Mouse (Mus musculus): ENCODE data around the gene Actn1. TPM values are rescaled to one million over a fixed set of nuclear protein-coding genes. Genes with fewer than 3 reads are reported as not detected.

The Actn1 gene
- total and polyA plus RNA-seq, 3 experiments: 2.7 to 13.2 (median 5.5) TPM

- DNase-seq (ENCODE audit: extremely low read depth): no peak
- Histone ChIP-seq H3K4me2 (ENCODE audit: insufficient read depth, low read depth, poor library complexity, severe bottlenecking) (no peak overlapping the region), H3K9ac (ENCODE audit: insufficient read depth, low read depth) (no peak overlapping the region), H3K27ac (ENCODE audit: insufficient read depth, low read depth) (no peak overlapping the region), H3K27me3 (replicated peaks) (no peaks in the 10 kb centered on the region), H3K9me3 (replicated peaks; ENCODE audit: low read length) (no peaks in the 10 kb centered on the region), H3K79me2 (replicated peaks; ENCODE audit: control insufficient read depth, extremely low read depth, insufficient read depth, poor library complexity, severe bottlenecking) (no peaks in the 10 kb centered on the region), H3K36me3 (replicated peaks in 1 of 2; ENCODE audit: control insufficient read depth in 1 of 2, insufficient read depth in 1 of 2, low read length in 1 of 2) (no peaks in the 10 kb centered on the region), H3K4me1 (ENCODE audit: control insufficient read depth in 1 of 2, insufficient read depth in 2 of 2) (peaks cover 2 to 46% of the 10 kb centered on the region in 2 experiments; a peak in 2 of 4 replicates), H3K4me3 (replicated peaks in 1 of 3; ENCODE audit: low read depth in 2 of 3, low read length in 2 of 3, poor library complexity in 1 of 3) (no peak overlapping the region)
- in situ Hi-C loops (cut with MboI; ENCODE audit: low pct_ligation_motif_present, low pct_unique_long_range_greater_than_20kb, low sequenced_read_pairs) (no loop called here), dilution Hi-C loops (cut with MboI; ENCODE audit: extremely low pct_ligation_motif_present, extremely low pct_unique_long_range_greater_than_20kb, low sequenced_read_pairs) (no loop called here)
- TF ChIP-seq MAFK (IDR thresholded peaks at IDR 0.05; ENCODE audit: insufficient replicate concordance, low read length): no peak
- no peak for TF ChIP-seq NELFE (IDR thresholded peaks at IDR 0.05; ENCODE audit: low read depth, low read length)
- TF ChIP-seq TBP (conservative IDR thresholded peaks at IDR 0.05; ENCODE audit: low read depth, low read length): no peak
- TF ChIP-seq NRF1 (IDR thresholded peaks at IDR 0.05; ENCODE audit: low read depth, low read length): no peak
- no peak for TF ChIP-seq POLR2A (IDR thresholded peaks at IDR 0.05; ENCODE audit: low read depth, low read length)
- no peak for TF ChIP-seq RAD21 (IDR thresholded peaks at IDR 0.05; ENCODE audit: low read depth, low read length)
Measured at GRCm38 (mm10) chr12:80273020-80273686, 13.0 kb upstream of the Actn1 start.

DNA sequence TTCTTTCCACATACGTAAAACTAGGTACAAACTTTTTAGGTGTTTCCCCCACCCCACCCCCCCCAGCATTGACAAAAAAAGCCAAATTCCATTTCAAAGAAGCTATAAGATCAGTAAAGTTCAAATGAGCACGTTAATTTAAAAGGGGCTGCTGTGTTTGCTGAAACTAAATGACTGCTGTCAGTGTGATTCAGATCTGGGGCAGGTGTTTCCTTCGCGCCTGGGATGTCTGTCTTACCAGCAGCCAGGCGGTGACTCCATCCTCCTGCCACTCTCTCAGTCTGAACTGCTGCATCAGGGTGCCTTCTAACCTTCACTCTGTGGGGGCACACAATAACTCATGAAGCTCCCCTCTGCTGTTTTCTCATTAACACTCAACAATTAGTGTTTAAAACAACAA lies 11.6 kb upstream of the Actn1 start:
- no peak overlapping the region for H3K27ac ChIP-seq (ENCODE audit: insufficient read depth, low read depth)
- H3K79me2 ChIP-seq (replicated peaks; ENCODE audit: control insufficient read depth, extremely low read depth, insufficient read depth, poor library complexity, severe bottlenecking): no peaks in the 10 kb centered on the region
- in situ Hi-C loops (cut with MboI; ENCODE audit: low pct_ligation_motif_present, low pct_unique_long_range_greater_than_20kb, low sequenced_read_pairs) (no loop called here), dilution Hi-C loops (cut with MboI; ENCODE audit: extremely low pct_ligation_motif_present, extremely low pct_unique_long_range_greater_than_20kb, low sequenced_read_pairs) (no loop called here)
- peak; percentile 43 for DNase-seq (ENCODE audit: extremely low read depth)
- TF ChIP-seq TCF12 (IDR thresholded peaks at IDR 0.05; ENCODE audit: low read depth, low read length): no peak
- TF ChIP-seq CHD1 (IDR thresholded peaks at IDR 0.05; ENCODE audit: low read depth, low read length): no peak
- peak; percentile 9; the same call in 1 of the 2 replicates for TF ChIP-seq EP300 (IDR thresholded peaks at IDR 0.05; ENCODE audit: low read length)
- TF ChIP-seq RAD21 (IDR thresholded peaks at IDR 0.05; ENCODE audit: low read depth, low read length): no peak
- no peak for TF ChIP-seq RCOR1 (conservative IDR thresholded peaks at IDR 0.05; ENCODE audit: low read depth, low read length)
- TF ChIP-seq CHD2 (IDR thresholded peaks at IDR 0.05; ENCODE audit: low read length): no peak
- TF ChIP-seq IRF4 (IDR thresholded peaks at IDR 0.05; ENCODE audit: low read depth, low read length): no peak
- no peak for TF ChIP-seq MYC (IDR thresholded peaks at IDR 0.05; ENCODE audit: low read depth, low read length)
- H3K9ac ChIP-seq (ENCODE audit: insufficient read depth, low read depth): no peak overlapping the region
- no peaks in the 10 kb centered on the region for H3K27me3 ChIP-seq (replicated peaks)
- H3K4me1 ChIP-seq (ENCODE audit: control insufficient read depth in 1 of 2, insufficient read depth in 2 of 2): peaks cover 2 to 49% of the 10 kb centered on the region in 2 experiments; a peak in 2 of 4 replicates
- H3K36me3 ChIP-seq (replicated peaks in 1 of 2; ENCODE audit: control insufficient read depth in 1 of 2, insufficient read depth in 1 of 2, low read length in 1 of 2): no peaks in the 10 kb centered on the region
- H3K4me2 ChIP-seq (ENCODE audit: insufficient read depth, low read depth, poor library complexity, severe bottlenecking): peak overlapping the region; percentile 47; the same call in 1 of the 2 replicates
- no peak overlapping the region for H3K4me3 ChIP-seq (replicated peaks in 1 of 3; ENCODE audit: low read depth in 2 of 3, low read length in 2 of 3, poor library complexity in 1 of 3)
- no peaks in the 10 kb centered on the region for H3K9me3 ChIP-seq (replicated peaks; ENCODE audit: low read length)

DNA sequence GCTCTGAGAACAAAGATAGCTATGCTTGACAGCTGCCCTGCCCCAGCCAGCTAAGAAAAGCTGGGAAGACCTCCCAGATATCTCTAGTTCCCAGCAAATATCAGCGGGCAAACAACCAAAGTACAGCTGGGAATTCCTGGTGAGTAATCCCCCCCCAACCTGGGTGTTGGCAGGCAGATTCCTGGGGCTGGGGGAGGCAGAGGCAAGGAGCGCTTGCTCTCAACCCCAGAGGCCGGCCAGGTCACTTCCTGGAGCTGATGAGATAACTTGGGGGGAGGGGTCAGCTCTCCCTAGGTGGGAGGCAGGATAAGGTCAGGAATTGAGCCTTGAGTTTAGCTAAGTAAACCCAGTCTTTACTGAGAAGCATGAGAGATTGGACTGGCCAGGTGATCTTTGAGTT lies 10.8 kb upstream of the Actn1 start:
- Histone ChIP-seq H3K9me3 (replicated peaks; ENCODE audit: low read length) (no peaks in the 10 kb centered on the region), H3K4me3 (replicated peaks in 1 of 3; ENCODE audit: low read depth in 2 of 3, low read length in 2 of 3, poor library complexity in 1 of 3) (no peak overlapping the region), H3K4me1 (ENCODE audit: control insufficient read depth in 1 of 2, insufficient read depth in 2 of 2) (peaks cover 2 to 49% of the 10 kb centered on the region in 2 experiments; a peak in 2 of 4 replicates), H3K4me2 (ENCODE audit: insufficient read depth, low read depth, poor library complexity, severe bottlenecking) (no peak overlapping the region), H3K27ac (ENCODE audit: insufficient read depth, low read depth) (no peak overlapping the region), H3K27me3 (replicated peaks) (no peaks in the 10 kb centered on the region), H3K9ac (ENCODE audit: insufficient read depth, low read depth) (no peak overlapping the region), H3K36me3 (replicated peaks in 1 of 2; ENCODE audit: control insufficient read depth in 1 of 2, insufficient read depth in 1 of 2, low read length in 1 of 2) (no peaks in the 10 kb centered on the region), H3K79me2 (replicated peaks; ENCODE audit: control insufficient read depth, extremely low read depth, insufficient read depth, poor library complexity, severe bottlenecking) (no peaks in the 10 kb centered on the region)
- DNase-seq (ENCODE audit: extremely low read depth): no peak
- TF ChIP-seq MYC (IDR thresholded peaks at IDR 0.05; ENCODE audit: low read depth, low read length) (no peak), CHD1 (IDR thresholded peaks at IDR 0.05; ENCODE audit: low read depth, low read length) (no peak), SIN3A (IDR thresholded peaks at IDR 0.05; ENCODE audit: low read length) (no peak), ZKSCAN1 (IDR thresholded peaks at IDR 0.05; ENCODE audit: borderline replicate concordance, low read depth, low read length) (no peak), MEF2A (IDR thresholded peaks at IDR 0.05; ENCODE audit: borderline replicate concordance, low read depth, low read length) (no peak)
- dilution Hi-C loops (cut with MboI; ENCODE audit: extremely low pct_ligation_motif_present, extremely low pct_unique_long_range_greater_than_20kb, low sequenced_read_pairs): no loop called here
- in situ Hi-C loops (cut with MboI; ENCODE audit: low pct_ligation_motif_present, low pct_unique_long_range_greater_than_20kb, low sequenced_read_pairs): no loop called here
